Mouse (Mus musculus): ENCODE data around the gene Gm3269.
"Not testable (repeated sequence)": the region's sequence is repeated elsewhere in the genome, so short reads cannot be mapped to it uniquely, and the experiment has no call there.

Gm3269 gene

DNA sequence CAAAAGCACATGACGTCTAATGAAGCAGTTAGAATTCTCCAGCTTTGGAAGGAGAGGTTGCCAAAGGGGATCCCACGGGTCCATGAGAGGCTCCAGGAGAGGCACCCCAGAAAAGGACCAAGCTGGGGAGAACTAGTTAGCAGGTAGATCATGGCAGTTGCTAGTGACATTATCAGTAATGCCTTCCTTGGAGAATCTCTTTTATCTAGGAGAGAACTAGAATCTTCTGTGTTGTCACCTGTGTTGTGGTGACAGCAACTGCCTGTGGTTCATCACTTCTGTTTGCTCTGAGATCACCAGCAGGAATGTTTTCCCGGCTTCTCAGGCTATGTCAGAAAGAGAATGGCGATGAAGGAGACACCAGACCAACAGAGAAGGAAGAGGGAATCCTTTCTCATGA, at the start of gene Gm3269:
Gm3269 (plus strand) TSS at position 301 of the 400 bp plus-strand sequence.
- POLR2A ChIA-PET, CTCF ChIA-PET: not testable (repeated sequence)

DNA sequence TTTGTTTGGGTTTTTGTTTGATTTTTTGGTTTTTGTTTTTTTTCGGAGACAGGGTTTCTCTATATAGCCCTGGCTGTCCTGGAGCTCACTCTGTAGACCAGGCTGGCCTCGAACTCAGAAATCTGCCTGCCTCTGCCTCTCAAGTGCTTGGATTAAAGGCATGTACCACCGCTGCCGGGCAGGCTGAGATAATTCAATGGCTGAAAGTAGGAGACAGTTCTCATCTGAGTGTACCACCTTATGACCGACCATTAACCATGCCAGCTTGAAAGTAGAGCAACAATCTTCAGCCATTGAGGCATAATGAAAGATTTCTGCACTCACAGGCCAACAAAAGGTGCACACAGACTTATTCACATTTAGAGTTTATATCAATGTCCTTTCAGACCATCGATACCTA, 31.5 kb upstream of the Gm3269 start:
- CTCF ChIA-PET: not testable (repeated sequence)

DNA sequence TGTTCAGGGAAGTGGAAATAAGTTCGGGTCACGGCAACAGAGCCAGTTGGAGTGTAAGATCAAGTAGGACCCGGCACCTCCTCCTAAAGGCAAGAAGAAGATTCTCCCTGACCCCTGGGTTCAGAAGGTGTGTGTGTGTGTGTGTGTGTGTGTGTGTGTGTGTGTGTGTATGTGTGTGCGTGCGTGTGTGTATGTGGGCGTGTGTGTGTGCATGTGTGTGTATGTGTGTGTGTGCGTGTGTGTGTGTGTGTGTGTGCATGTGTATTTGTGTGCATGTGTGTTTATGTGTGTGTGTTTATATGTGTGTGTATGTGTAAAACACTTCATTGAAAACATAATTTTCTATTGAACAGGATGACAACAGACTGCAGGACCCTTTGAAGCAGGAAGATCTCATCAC, 16.0 kb upstream of the Gm3269 start:
- CTCF ChIA-PET, POLR2A ChIA-PET: not testable (repeated sequence)

More for the DNA sequence above, 31.5 kb upstream of the Gm3269 start:
- POLR2A ChIA-PET: not testable (repeated sequence)

DNA sequence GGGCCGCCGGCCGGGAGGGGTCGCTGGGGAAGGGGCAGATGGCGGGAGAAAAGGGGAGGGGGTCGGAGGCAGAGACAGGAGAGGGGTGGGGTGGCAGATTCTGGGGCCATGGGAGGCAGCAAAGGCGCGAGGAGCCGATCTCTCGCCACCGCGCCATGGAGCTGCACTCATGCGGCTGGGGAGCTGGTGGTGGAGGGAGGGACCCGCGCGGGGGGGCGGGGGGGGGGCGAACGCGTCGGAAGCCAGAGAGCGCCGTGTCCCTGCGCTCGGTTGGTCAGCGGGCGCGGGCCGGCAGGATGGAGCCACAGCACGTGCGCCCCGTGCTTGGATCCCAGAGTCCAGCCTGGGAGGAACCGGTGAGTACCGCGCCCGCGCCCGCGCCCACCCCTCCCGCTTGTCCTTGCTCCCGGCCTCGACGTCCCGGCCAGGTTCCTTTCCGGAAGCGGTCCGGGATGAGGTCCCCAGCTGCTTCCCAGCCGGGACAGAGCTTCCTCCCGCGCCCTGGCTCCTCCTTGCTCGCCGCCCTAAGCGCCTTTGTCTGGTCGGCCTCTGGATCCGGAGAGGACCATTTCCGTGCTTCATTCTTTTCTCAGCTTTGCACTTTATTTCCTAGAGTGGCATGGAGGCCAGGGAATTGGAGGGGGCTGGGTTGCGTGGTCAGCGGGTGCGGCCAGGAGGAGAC, 17.5 kb downstream of the Gm3269 start, which contains the start of gene Gm3264:
Gm3264 (plus strand) TSS at position 278 of the 682 bp plus-strand sequence.
- POLR2A ChIA-PET, CTCF ChIA-PET: not testable (repeated sequence)

DNA sequence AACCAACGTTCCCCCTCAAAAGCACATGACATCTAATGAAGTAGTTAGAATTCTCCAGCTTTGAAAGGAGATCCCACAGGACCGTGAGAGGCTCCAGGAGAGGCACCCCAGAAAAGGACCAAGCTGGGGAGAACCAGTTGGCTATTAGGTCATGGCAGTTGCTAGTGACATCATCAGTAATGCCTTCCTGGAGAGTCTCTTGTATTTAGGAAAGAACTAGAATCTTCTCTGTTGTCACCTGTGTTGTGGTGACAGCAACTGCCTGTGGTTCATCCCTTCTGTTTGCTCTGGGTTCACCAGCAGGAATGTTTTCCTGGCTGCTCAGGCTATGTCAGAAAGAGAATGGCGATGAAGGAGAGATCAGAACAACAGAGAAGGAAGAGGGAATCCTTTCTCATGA, 54.2 kb downstream of the Gm3269 start, which contains the start of gene Gm3278:
Gm3278 (plus strand) TSS at position 301 of the 400 bp plus-strand sequence.
- CTCF ChIA-PET, POLR2A ChIA-PET: not testable (repeated sequence)

Data from embryonic stem cell, embryonic (primary cell).